Mouse (Mus musculus): ENCODE data around the gene Csf2rb2. TPM values are rescaled to one million over a fixed set of nuclear protein-coding genes. Genes with fewer than 3 reads are reported as not detected.
"Not testable (repeated sequence)": the region's sequence is repeated elsewhere in the genome, so short reads cannot be mapped to it uniquely, and the experiment has no call there.

Gene Csf2rb2
- total RNA-seq, 2 experiments from 2014 or later = 1.4 to 6.9 TPM

DNA sequence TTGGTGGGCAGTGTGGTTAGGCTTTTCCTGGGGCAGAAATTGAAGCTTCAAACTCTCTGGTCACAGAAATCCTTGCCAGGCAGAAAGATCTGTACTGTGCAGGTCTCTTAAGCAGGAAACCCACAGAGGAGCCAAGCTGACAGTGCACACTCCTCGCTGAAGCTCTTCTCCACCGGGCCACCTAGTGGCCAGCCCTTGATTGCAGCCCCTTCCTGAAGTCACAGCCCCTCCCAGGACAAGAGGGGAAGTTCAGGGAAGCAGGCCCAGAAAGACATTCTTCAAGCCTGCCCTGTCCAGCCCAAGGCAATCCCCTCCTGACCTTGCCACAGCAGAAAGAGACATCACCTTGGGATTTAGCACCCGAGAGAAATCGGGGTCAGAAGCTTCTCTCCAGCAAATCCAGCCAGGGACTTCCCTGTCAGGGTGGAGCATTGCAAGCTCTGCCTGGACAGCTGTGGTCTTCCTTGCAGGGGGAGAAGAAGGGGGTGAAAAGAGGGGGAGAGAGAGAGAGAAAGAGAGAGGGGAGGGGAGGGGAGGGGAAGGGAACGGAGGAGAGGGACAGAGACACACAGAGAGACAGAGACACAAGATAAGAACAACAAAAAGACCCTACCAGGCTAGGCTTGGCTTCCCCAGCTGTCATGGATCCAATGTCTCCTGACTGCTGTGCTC, 15.4 kb upstream of the Csf2rb2 start:
- peak; percentile 43 for ATAC-seq (replicated peaks; ENCODE audit: low FRiP score, poor library complexity, severe bottlenecking)

- ATAC-seq (replicated peaks; ENCODE audit: low FRiP score, poor library complexity, severe bottlenecking) = peak; percentile 62
Measured at GRCm38 (mm10) chr15:78318338-78319171, 13.0 kb upstream of the Csf2rb2 start.

GRCm38 (mm10) chr15:78313659-78314058, 8.1 kb upstream of the Csf2rb2 start:
- not testable (repeated sequence) for ATAC-seq (replicated peaks; ENCODE audit: low FRiP score, poor library complexity, severe bottlenecking)

DNA sequence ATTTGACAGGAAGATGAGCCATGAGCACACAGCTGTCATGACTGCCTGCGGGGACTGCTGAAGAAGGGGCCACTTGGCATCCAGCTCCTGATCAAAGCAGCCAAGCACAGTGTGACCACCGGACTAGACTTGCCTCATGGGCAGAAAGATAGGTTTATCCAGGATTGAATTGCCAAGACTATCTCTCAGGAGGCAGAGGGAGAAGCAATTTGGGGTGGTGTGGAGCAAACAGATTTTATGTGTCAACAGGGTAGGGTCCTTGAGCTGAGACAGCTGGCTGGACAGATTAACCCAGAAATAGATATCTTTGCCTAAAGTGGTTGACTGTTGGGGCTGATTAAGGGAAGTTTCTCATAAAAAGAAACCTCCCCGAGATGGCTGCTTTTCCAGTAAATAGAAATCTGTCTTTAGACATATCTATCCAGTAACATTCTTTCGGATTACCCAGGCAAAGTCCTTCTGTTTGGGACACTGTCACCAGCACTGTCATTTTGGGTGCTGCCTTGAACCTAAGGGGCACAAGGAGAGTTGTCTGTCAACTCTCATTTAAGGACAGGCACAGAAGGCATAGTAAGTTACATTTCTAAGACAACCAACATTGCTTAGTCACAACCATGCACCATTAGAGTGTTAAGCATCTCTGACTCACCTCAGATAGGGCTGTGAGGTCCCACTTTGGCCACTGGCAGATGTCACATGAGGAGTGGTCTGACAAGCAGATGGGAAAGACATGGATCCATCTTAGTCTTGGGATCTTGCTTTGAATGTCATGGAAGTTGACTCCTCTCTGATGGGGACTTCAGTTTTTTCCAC, 7.1 kb upstream of the Csf2rb2 start:
- ATAC-seq (replicated peaks; ENCODE audit: low FRiP score, poor library complexity, severe bottlenecking) = peak; percentile 57

GRCm38 (mm10) chr15:78310971-78311370, 5.5 kb upstream of the Csf2rb2 start:
- no peak for ATAC-seq (replicated peaks; ENCODE audit: low FRiP score, poor library complexity, severe bottlenecking)

GRCm38 (mm10) chr15:78309865-78310264, 4.3 kb upstream of the Csf2rb2 start:
- no peak for ATAC-seq (replicated peaks; ENCODE audit: low FRiP score, poor library complexity, severe bottlenecking)

GRCm38 (mm10) chr15:78303665-78304233, 1.8 kb downstream of the Csf2rb2 start:
- no peak for ATAC-seq (replicated peaks; ENCODE audit: low FRiP score, poor library complexity, severe bottlenecking)

DNA sequence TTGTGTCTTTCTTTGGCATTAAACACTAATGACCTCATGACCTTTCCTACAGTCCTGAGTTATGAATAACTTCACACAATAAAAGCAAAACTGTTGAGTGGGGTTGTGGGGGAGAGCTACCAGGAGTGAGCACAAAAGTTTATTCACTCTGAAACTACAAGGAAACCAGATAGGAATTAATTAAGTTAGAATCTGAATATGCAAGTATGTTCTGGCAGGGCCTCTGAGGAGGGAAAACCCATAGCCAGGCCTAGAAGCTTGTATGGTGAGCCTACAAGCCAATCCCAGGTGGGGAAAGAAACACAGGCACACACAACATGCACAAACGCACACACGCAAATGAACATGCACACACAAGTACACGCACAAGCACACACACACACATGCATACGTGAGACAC, 2.8 kb downstream of the Csf2rb2 start:
- no peak for ATAC-seq (replicated peaks; ENCODE audit: low FRiP score, poor library complexity, severe bottlenecking)

- no peak for ATAC-seq (replicated peaks; ENCODE audit: low FRiP score, poor library complexity, severe bottlenecking)
Measured at GRCm38 (mm10) chr15:78300773-78301172, 4.7 kb downstream of the Csf2rb2 start.

- no peak for ATAC-seq (replicated peaks; ENCODE audit: low FRiP score, poor library complexity, severe bottlenecking)
Measured at GRCm38 (mm10) chr15:78299641-78300040, 5.9 kb downstream of the Csf2rb2 start.

- ATAC-seq (replicated peaks; ENCODE audit: low FRiP score, poor library complexity, severe bottlenecking) = no peak
Measured at GRCm38 (mm10) chr15:78298558-78298957, 7.0 kb downstream of the Csf2rb2 start.

GRCm38 (mm10) chr15:78293716-78294115, 11.8 kb downstream of the Csf2rb2 start:
- no peak for ATAC-seq (replicated peaks; ENCODE audit: low FRiP score, poor library complexity, severe bottlenecking)

GRCm38 (mm10) chr15:78293228-78293627, 12.3 kb downstream of the Csf2rb2 start:
- not testable (repeated sequence) for ATAC-seq (replicated peaks; ENCODE audit: low FRiP score, poor library complexity, severe bottlenecking)

DNA sequence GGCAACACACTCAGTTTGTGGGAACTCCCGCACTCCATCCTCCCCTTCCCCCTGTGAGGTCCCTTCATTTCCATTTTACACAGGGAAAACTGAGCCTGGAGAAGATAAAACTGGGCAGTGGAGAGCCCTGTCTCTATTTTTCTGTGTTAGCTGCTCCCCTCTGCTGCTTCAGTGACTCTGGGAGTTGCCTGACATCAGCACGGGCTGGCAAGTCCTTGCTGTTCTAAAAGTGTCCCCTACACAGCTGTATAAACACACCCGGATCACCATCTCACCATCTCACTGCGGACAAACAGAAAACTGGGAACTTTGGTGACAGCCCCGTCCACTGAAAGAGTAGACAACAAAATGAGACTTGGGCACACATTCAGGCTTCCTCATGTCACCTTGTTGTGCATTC, 15.7 kb downstream of the Csf2rb2 start:
- ATAC-seq (replicated peaks; ENCODE audit: low FRiP score, poor library complexity, severe bottlenecking) = not testable (repeated sequence)

DNA sequence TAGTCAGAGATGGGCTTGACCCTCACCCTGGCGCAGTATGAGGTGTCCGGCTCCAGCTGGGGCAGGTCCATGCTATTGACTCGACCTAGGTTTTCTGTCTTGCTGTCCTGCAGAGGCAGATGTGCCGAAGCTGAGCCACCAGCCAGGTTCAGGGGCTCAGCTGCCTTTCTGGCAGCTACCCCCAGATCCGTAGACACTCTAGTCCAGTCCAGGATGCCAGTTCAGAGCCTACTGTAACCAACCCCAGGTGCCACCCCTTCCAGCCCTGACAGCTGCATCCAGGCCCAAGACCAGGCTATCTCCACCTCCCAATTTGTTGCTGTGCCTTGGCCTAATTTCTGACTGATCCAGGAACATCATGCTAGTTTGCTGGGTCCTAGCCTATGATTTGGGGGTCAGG, 17.6 kb downstream of the Csf2rb2 start:
- ATAC-seq (replicated peaks; ENCODE audit: low FRiP score, poor library complexity, severe bottlenecking) = no peak

DNA sequence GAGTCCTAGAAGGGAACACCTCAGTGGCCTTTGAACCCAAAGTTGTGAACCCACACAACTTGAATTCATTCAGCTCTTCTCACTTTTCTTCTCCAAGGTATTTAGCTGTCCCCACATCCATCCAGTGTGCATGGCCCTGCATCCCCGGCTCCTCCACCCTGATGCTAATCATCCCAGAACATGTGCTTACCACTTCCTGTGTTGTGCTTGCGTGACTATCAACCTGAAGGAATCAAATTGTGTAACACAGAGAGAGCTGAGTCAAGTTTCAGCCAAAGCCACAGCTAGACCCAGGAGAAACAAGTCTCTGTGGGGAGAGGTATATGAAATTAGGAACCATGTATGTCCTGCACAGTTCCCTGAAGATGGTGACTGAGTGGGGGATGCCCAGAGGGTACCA, 27.2 kb downstream of the Csf2rb2 start:
- ATAC-seq (replicated peaks; ENCODE audit: low FRiP score, poor library complexity, severe bottlenecking) = no peak

DNA sequence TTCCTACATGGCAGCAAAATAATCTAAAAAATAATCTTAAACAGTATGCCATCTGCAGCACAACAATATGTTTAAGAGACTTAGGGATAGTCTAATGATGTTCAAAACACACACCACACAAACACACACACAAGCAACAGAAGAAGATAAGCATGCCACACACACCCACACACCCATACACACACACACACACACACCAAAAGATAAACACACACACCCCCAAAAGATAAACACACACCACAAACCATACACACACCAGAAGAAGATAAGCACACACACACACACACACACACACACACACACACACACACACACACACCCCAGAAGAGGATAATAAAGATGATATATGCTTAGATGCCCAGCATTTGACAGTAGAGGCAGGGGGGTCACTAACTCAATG, 34.3 kb downstream of the Csf2rb2 start:
- ATAC-seq (replicated peaks; ENCODE audit: low FRiP score, poor library complexity, severe bottlenecking) = no peak

DNA sequence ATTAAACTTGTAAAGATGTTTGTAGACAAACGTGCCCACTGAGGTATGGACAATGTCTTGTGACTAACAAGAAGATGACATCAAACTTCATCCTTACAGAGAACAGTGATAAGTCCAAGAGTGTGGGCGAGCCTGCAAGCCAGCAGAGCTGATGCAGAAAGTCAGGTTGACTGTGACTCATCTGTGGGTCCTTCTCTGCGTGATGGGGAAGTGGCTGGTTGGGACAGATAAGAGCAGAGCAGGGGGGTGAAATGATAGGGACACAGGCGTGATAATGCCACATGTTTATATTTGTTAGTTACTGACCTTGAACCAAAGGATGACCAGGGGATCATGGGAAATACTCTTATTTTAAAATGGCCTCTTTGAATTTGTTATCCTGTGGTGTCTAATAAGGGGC, 37.7 kb downstream of the Csf2rb2 start:
- ATAC-seq (replicated peaks; ENCODE audit: low FRiP score, poor library complexity, severe bottlenecking) = peak; percentile 94

DNA sequence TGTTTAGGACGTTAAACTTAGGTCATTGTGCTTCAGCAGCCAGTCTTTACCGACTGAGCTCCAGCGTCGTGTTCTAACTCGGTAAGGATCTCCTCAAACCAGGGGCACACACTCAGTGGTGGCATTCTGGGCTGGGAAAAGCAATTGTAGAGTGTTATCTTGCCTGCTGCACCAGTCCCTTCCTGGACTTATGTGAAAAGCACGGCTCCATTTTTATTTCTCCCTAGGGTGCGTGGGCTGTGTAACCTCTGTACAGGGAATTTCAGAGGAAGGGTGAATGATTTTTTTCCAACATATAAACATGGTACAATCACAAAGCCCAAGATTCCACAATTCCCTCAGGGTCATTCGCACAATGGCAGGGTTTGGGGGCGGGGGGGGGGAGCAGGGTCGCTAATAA, 38.1 kb downstream of the Csf2rb2 start:
- ATAC-seq (replicated peaks; ENCODE audit: low FRiP score, poor library complexity, severe bottlenecking) = no peak

DNA sequence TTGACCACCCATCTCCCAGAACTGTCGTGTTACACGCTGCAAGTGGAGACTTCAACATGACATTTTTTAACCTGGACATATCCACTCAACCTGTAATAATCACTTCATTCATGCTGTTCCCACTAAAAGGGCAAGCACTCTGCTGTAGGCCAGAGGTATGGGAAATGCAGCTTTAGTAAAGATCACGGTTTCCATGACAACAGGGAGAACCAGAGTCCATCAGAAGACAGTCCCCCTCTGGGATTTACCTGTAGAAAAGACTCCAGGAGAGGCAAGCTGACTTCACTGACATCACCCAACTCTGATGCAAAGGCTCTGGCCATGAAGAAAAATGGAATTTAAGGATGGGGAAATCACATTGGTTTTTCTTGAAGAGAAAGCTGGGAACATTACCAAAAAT, 42.2 kb downstream of the Csf2rb2 start:
- no peak for ATAC-seq (replicated peaks; ENCODE audit: low FRiP score, poor library complexity, severe bottlenecking)
